Mouse (Mus musculus): Measurements from ENCODE around the gene Lyl1. TPM values are rescaled to one million over a fixed set of nuclear protein-coding genes. Genes with fewer than 3 reads are reported as not detected.

Lyl1 gene
- polyA plus RNA-seq, 1 experiment from 2014 or later = 6.3 TPM

- no peak overlapping the region for H3K4me3 ChIP-seq (ENCODE audit: low read length)
- H3K9ac ChIP-seq (ENCODE audit: low read depth, low read length) = no peak overlapping the region
- peaks cover 42% of the 10 kb centered on the region for H3K4me1 ChIP-seq (ENCODE audit: control insufficient read depth, insufficient read depth, low read length)
- ATAC-seq (ENCODE audit: low FRiP score, low TSS enrichment) = no peak
- no peaks in the 10 kb centered on the region for H3K36me3 ChIP-seq (ENCODE audit: control insufficient read depth, insufficient read depth, low read length)
- WGBS = 85% methylated on average over 4 of the region's 4 CpGs
- H3K4me2 ChIP-seq (replicated peaks; ENCODE audit: low read depth, low read length) = no peak overlapping the region
- H3K9me3 ChIP-seq (ENCODE audit: control insufficient read depth, low read length) = no peaks in the 10 kb centered on the region
- peaks cover 55% of the 10 kb centered on the region for H3K27me3 ChIP-seq (ENCODE audit: control insufficient read depth, insufficient read depth, low read length)
- H3K27ac ChIP-seq (ENCODE audit: low read depth, low read length) = no peak overlapping the region
Observed at GRCm38 (mm10) chr8:84736521-84736920, 35.3 kb downstream of the Lyl1 start.

DNA sequence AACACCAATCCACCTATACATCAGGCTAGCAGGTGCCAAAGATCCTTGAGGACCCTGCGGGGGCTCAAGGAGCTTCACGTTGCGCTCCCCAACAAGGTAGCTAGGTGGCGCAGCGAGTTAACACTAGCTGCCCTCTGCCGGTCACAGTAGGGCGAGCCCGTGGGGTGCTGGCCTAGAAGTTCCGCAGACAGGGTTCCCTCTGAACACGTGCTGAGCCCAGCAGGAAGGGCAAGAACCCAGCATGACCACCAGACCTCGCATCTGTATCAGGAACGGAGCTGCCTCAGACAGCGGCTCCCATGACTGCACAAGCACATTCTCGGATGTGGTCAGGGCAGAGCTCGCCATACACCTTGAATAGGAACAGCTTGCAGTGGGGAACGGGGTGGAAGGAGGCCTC, 36.4 kb downstream of the Lyl1 start:
- Histone ChIP-seq H3K36me3 (ENCODE audit: control insufficient read depth, insufficient read depth, low read length) (no peaks in the 10 kb centered on the region), H3K27me3 (ENCODE audit: control insufficient read depth, insufficient read depth, low read length) (peaks cover 66% of the 10 kb centered on the region), H3K27ac (ENCODE audit: low read depth, low read length) (no peak overlapping the region), H3K9ac (ENCODE audit: low read depth, low read length) (no peak overlapping the region), H3K4me2 (replicated peaks; ENCODE audit: low read depth, low read length) (peak overlapping the region; percentile 18; the same call in 1 of the 2 replicates), H3K9me3 (ENCODE audit: control insufficient read depth, low read length) (no peaks in the 10 kb centered on the region), H3K4me3 (ENCODE audit: low read length) (no peak overlapping the region), H3K4me1 (ENCODE audit: control insufficient read depth, insufficient read depth, low read length) (peaks cover 42% of the 10 kb centered on the region)
- WGBS = 1% methylated on average over 16 of the region's 16 CpGs
- ATAC-seq (ENCODE audit: low FRiP score, low TSS enrichment) = peak; percentile 53

DNA sequence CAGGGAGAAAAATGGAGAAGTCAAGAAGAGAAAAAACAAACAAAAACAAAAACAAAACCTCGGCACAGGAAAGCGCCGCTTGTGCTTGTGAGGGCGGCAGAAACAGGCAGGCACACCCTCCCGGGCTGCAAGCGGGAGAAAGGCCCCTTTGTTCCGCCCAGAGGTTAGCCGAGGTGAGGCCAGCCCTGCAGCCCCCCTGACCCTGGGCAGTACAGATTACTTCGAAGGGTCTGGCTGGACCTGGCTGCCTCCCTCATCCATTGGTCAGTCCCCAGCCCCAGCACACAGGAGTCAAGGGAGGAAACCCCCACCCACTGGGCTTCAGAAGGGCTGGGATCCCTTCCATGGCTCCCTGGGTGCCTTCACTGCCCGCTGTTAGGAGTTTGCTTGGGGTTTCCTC, 37.0 kb downstream of the Lyl1 start:
- no peak overlapping the region for H3K4me2 ChIP-seq (replicated peaks; ENCODE audit: low read depth, low read length)
- H3K4me3 ChIP-seq (ENCODE audit: low read length) = no peak overlapping the region
- WGBS = 10% methylated on average over 10 of the region's 10 CpGs
- no peaks in the 10 kb centered on the region for H3K9me3 ChIP-seq (ENCODE audit: control insufficient read depth, low read length)
- H3K27ac ChIP-seq (ENCODE audit: low read depth, low read length) = no peak overlapping the region
- peaks cover 41% of the 10 kb centered on the region for H3K4me1 ChIP-seq (ENCODE audit: control insufficient read depth, insufficient read depth, low read length)
- H3K36me3 ChIP-seq (ENCODE audit: control insufficient read depth, insufficient read depth, low read length) = no peaks in the 10 kb centered on the region
- peaks cover 72% of the 10 kb centered on the region for H3K27me3 ChIP-seq (ENCODE audit: control insufficient read depth, insufficient read depth, low read length)
- H3K9ac ChIP-seq (ENCODE audit: low read depth, low read length) = 0 out of 2 replicates have a peak overlapping the region, but pooled peaks have one; percentile 31
- ATAC-seq (ENCODE audit: low FRiP score, low TSS enrichment) = no peak

- Histone ChIP-seq H3K27ac (ENCODE audit: low read depth, low read length) (no peak overlapping the region), H3K4me1 (ENCODE audit: control insufficient read depth, insufficient read depth, low read length) (peaks cover 42% of the 10 kb centered on the region), H3K4me2 (replicated peaks; ENCODE audit: low read depth, low read length) (no peak overlapping the region), H3K36me3 (ENCODE audit: control insufficient read depth, insufficient read depth, low read length) (no peaks in the 10 kb centered on the region), H3K4me3 (ENCODE audit: low read length) (no peak overlapping the region), H3K9me3 (ENCODE audit: control insufficient read depth, low read length) (no peaks in the 10 kb centered on the region), H3K9ac (ENCODE audit: low read depth, low read length) (no peak overlapping the region), H3K27me3 (ENCODE audit: control insufficient read depth, insufficient read depth, low read length) (peaks cover 76% of the 10 kb centered on the region)
- no peak for ATAC-seq (ENCODE audit: low FRiP score, low TSS enrichment)
- 44% methylated on average over 10 of the region's 10 CpGs for WGBS
Observed at GRCm38 (mm10) chr8:84738715-84739400, 37.6 kb downstream of the Lyl1 start.

DNA sequence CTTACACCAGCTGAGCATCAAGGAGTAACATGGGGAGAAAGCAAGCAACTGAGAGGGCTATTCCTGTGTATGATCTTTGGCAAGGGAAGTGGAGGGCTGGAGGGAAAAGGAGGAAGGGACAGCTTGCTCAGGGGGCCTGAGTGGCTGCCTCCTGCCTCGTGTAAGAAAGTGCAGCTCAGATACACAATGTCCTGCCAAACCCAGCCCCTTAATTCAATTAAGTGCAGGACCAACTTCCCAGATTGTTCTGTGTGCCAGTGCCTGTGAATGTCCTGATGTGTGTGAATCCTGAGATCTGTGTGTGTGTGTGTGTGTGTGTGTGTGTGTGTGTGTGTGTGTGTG, 38.1 kb downstream of the Lyl1 start:
- peaks cover 47% of the 10 kb centered on the region for H3K4me1 ChIP-seq (ENCODE audit: control insufficient read depth, insufficient read depth, low read length)
- no peak overlapping the region for H3K4me3 ChIP-seq (ENCODE audit: low read length)
- no peaks in the 10 kb centered on the region for H3K9me3 ChIP-seq (ENCODE audit: control insufficient read depth, low read length)
- H3K27me3 ChIP-seq (ENCODE audit: control insufficient read depth, insufficient read depth, low read length) = peaks cover 82% of the 10 kb centered on the region
- H3K9ac ChIP-seq (ENCODE audit: low read depth, low read length) = no peak overlapping the region
- no peak overlapping the region for H3K27ac ChIP-seq (ENCODE audit: low read depth, low read length)
- WGBS = 5% methylated on average over 1 of the region's 1 CpGs
- H3K4me2 ChIP-seq (replicated peaks; ENCODE audit: low read depth, low read length) = no peak overlapping the region
- H3K36me3 ChIP-seq (ENCODE audit: control insufficient read depth, insufficient read depth, low read length) = no peaks in the 10 kb centered on the region
- no peak for ATAC-seq (ENCODE audit: low FRiP score, low TSS enrichment)

- no peak overlapping the region for H3K4me3 ChIP-seq (ENCODE audit: low read length)
- H3K27me3 ChIP-seq (ENCODE audit: control insufficient read depth, insufficient read depth, low read length) = peaks cover 81% of the 10 kb centered on the region
- no peak for ATAC-seq (ENCODE audit: low FRiP score, low TSS enrichment)
- no peak overlapping the region for H3K4me2 ChIP-seq (replicated peaks; ENCODE audit: low read depth, low read length)
- 29% methylated on average over 13 of the region's 13 CpGs for WGBS
- no peak overlapping the region for H3K9ac ChIP-seq (ENCODE audit: low read depth, low read length)
- H3K9me3 ChIP-seq (ENCODE audit: control insufficient read depth, low read length) = no peaks in the 10 kb centered on the region
- no peaks in the 10 kb centered on the region for H3K36me3 ChIP-seq (ENCODE audit: control insufficient read depth, insufficient read depth, low read length)
- no peak overlapping the region for H3K27ac ChIP-seq (ENCODE audit: low read depth, low read length)
- H3K4me1 ChIP-seq (ENCODE audit: control insufficient read depth, insufficient read depth, low read length) = peaks cover 56% of the 10 kb centered on the region
Observed at GRCm38 (mm10) chr8:84740895-84741843, 39.9 kb downstream of the Lyl1 start.

DNA sequence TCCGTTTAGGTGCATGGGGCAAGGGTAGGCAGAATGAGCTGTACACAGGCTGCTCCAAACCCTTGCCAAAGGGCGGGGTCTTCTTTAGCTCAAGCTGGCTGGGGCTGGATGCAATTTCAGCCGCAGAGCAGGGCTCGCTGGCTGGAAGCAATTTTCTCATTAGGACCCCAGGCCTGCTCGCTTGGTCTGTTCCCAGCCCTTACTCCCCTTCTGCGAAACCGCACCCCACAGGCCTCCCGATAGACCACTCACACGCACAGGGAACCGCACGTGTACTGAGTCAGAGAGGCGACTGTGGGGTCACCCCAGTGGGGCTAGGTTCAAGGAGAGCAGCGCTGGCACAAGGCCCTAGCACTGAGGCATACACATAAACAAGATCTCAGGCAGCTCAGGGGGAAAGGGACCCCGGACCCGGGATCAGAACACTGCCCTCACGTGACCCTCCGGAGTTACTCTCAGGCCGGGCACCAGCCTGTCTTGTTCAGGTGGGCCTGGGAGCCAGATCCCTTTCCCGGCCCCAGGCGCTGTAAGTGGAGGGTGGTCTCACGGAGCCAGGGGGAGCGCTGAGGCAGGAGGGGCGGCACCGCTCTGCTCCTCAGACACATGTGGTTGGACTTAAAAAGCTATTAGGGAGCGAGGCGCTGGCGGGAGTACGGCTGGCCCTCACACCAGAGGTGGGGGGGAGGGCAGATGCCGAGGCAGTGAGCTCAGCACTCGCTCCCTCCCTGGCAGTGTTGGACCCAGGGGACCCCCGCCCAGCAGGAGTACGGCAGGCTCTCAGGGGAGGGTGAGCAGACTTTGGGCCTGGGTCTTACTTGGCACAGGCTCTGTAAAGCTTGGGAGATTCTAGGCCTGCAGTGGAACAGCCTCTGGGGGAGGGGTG, 41.2 kb downstream of the Lyl1 start:
- H3K4me3 ChIP-seq (ENCODE audit: low read length) = no peak overlapping the region; the same call in 1 of the 2 replicates
- peaks cover 56% of the 10 kb centered on the region for H3K4me1 ChIP-seq (ENCODE audit: control insufficient read depth, insufficient read depth, low read length)
- peak; percentile 55 for ATAC-seq (ENCODE audit: low FRiP score, low TSS enrichment)
- 9% methylated on average over 32 of the region's 32 CpGs for WGBS
- no peaks in the 10 kb centered on the region for H3K9me3 ChIP-seq (ENCODE audit: control insufficient read depth, low read length)
- H3K9ac ChIP-seq (ENCODE audit: low read depth, low read length) = peak overlapping the region; percentile 42
- peaks cover 86% of the 10 kb centered on the region for H3K27me3 ChIP-seq (ENCODE audit: control insufficient read depth, insufficient read depth, low read length)
- no peaks in the 10 kb centered on the region for H3K36me3 ChIP-seq (ENCODE audit: control insufficient read depth, insufficient read depth, low read length)
- H3K4me2 ChIP-seq (replicated peaks; ENCODE audit: low read depth, low read length) = peak overlapping the region; percentile 13
- H3K27ac ChIP-seq (ENCODE audit: low read depth, low read length) = peak overlapping the region; percentile 80; the same call in 1 of the 2 replicates

GRCm38 (mm10) chr8:84743054-84743415, 41.8 kb downstream of the Lyl1 start:
- H3K4me1 ChIP-seq (ENCODE audit: control insufficient read depth, insufficient read depth, low read length) = peaks cover 52% of the 10 kb centered on the region
- H3K9me3 ChIP-seq (ENCODE audit: control insufficient read depth, low read length) = no peaks in the 10 kb centered on the region
- 0 out of 2 replicates have a peak overlapping the region, but pooled peaks have one; percentile 42 for H3K9ac ChIP-seq (ENCODE audit: low read depth, low read length)
- no peaks in the 10 kb centered on the region for H3K36me3 ChIP-seq (ENCODE audit: control insufficient read depth, insufficient read depth, low read length)
- ATAC-seq (ENCODE audit: low FRiP score, low TSS enrichment) = no peak; the same call in 1 of the 2 replicates
- no peak overlapping the region; the same call in 1 of the 2 replicates for H3K4me3 ChIP-seq (ENCODE audit: low read length)
- peak overlapping the region; percentile 80; the same call in 1 of the 2 replicates for H3K27ac ChIP-seq (ENCODE audit: low read depth, low read length)
- WGBS = 10% methylated on average over 10 of the region's 10 CpGs
- peak overlapping the region; percentile 13; the same call in 1 of the 2 replicates for H3K4me2 ChIP-seq (replicated peaks; ENCODE audit: low read depth, low read length)
- H3K27me3 ChIP-seq (ENCODE audit: control insufficient read depth, insufficient read depth, low read length) = peaks cover 82% of the 10 kb centered on the region
